Mouse (Mus musculus) brown adipose tissue, adult 24 weeks (tissue): ENCODE data around the gene Gabpb2. TPM values are rescaled to one million over a fixed set of nuclear protein-coding genes. Genes with fewer than 3 reads are reported as not detected.
A peak's percentile ranks its signal among the peaks of the same experiment; 100 is the strongest.
"Not testable (repeated sequence)": the region's sequence is repeated elsewhere in the genome, so short reads cannot be mapped to it uniquely, and the experiment has no call there.

Source experiments
- H3K27ac ChIP-seq: fragments of 200-500 bp; replicated peaks from 2 replicates; pipeline ENCODE4 v1.5.1; 2012; ENCODE audit warnings: low read depth, mild to moderate bottlenecking, low read length
- H3K4me1 ChIP-seq: fragments of 200-500 bp; 2 replicates; pipeline ENCODE4 v1.6.1; 2012; ENCODE audit warnings: low read length, mixed read lengths; ENCODE audit not compliant: control insufficient read depth, insufficient read depth, insufficient read length
- H3K4me3 ChIP-seq: fragments of 200-500 bp; 2 replicates; pipeline ENCODE4 v1.5.1; 2012; ENCODE audit warnings: low read depth, mild to moderate bottlenecking, low read length, moderate library complexity; ENCODE audit not compliant: insufficient read depth
- polyA plus RNA-seq: library from polyadenylated mRNA; stranded (reverse); fragments of >200 nt; gene quantifications from 2 replicates; pipeline ENCODE4 v1.2.4, GENCODE M21; 2012; ENCODE audit not compliant: missing spikeins, insufficient read depth, insufficient read length

Gabpb2 gene
- polyA plus RNA-seq, 1 experiment, result 12.2 TPM

DNA sequence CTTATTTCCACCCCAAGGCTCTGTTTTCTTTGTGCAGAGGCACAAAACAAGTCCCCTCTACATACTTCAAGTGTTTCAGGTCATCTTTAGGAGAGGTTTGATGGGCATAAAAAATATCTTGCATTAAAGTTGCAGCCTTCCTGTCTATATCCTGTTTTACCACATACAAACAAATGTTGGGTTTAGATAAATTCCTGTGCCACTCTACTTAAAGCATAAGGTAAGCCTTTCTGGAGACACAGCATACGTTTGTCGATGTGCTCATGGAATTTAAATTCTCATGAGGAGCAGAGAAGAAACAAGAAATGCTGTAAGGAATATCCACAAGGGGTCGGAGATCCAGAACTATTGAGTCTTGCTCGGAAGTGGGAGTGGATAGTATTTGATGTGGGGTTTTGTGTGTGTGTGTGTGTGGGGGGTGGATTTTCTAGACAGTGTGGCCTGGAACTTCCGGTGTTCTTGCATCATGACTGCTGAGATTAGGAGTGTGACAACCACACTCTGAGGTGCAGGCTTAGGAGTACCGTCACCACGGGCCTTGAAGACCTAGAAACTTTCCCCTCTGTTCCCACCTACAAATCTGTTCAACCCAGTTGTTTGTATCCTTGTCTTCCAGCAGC lies 82.2 kb downstream of the Gabpb2 start:
- peak overlapping the region; percentile 17; the same call in 1 of the 2 replicates for H3K4me3 ChIP-seq
- peaks cover 4% of the 10 kb centered on the region for H3K4me1 ChIP-seq
- H3K27ac ChIP-seq, result no peak overlapping the region

GRCm38 (mm10) chr3:95135023-95135422 lies 82.7 kb downstream of the Gabpb2 start:
- Histone ChIP-seq H3K27ac (no peak overlapping the region), H3K4me1 (peaks cover 4% of the 10 kb centered on the region), H3K4me3 (peak overlapping the region; percentile 49)

- not testable (repeated sequence) for H3K27ac ChIP-seq, H3K4me3 ChIP-seq, H3K4me1 ChIP-seq
These were observed 83.6 kb downstream of the Gabpb2 start for GRCm38 (mm10) chr3:95134133-95134532.

GRCm38 (mm10) chr3:95133680-95134101 lies 84.0 kb downstream of the Gabpb2 start, which contains the start of the genes Scnm1 and Lysmd1:
TSS of gene Scnm1 (minus strand) at chr3:95134011.
TSS of gene Lysmd1 (plus strand) at chr3:95134088.
- H3K4me3 ChIP-seq, result peak within 1 kb of the TSS; percentile 70
- peak within 1 kb of the TSS; percentile 78 for H3K27ac ChIP-seq
- H3K4me1 ChIP-seq, result peaks cover 4% of the 10 kb centered on the region

GRCm38 (mm10) chr3:95133176-95133575 lies 84.5 kb downstream of the Gabpb2 start:
- Histone ChIP-seq H3K4me3 (peak overlapping the region; percentile 70), H3K27ac (peak overlapping the region; percentile 78; the same call in 1 of the 2 replicates), H3K4me1 (peaks cover 4% of the 10 kb centered on the region)

DNA sequence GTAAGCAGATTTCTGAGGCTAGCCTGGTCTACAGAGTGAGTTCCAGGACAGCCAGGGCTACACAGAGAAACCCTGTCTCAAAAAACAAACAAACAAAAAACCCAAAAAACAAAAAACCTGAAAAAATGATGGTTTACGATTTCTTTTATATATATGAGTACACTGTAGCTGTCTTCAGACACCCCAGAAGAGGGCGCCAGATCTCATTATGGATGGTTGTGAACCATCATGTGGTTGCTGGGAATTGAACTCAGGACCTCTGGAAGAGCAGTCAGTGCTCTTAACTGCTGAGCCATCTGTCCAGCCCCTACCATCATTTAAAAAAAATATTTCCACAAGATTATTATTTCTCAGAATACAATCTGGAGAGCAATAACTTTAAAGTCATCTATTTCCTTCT lies 85.3 kb downstream of the Gabpb2 start:
- H3K27ac ChIP-seq, H3K4me1 ChIP-seq: not testable (repeated sequence)
- H3K4me3 ChIP-seq, result peak overlapping the region; percentile 70; the same call in 1 of the 2 replicates

Other genes starting within 250 kb of the Gabpb2 start
- gene Pi4kb, start 243.2 kb downstream of the Gabpb2 start, polyA plus RNA-seq, result 16.6 and 17.7 TPM in 2 replicates
- gene Zfp687, start 202.5 kb downstream of the Gabpb2 start, polyA plus RNA-seq, result 5.7 and 6.1 TPM in 2 replicates
- 168 and 202 TPM in 2 replicates for gene Psmd4, start 175.3 kb downstream of the Gabpb2 start, polyA plus RNA-seq
- 12.7 and 14.5 TPM in 2 replicates for gene Pip5k1a, start 111.0 kb downstream of the Gabpb2 start, polyA plus RNA-seq
- gene Vps72, start 106.9 kb downstream of the Gabpb2 start, polyA plus RNA-seq, result 18.8 and 26.2 TPM in 2 replicates
- 7.3 and 12.4 TPM in 2 replicates for gene Tmod4, start 93.4 kb downstream of the Gabpb2 start, polyA plus RNA-seq
- 34.7 and 62.1 TPM in 2 replicates for gene Scnm1, start 83.9 kb downstream of the Gabpb2 start, polyA plus RNA-seq
- gene Lysmd1, start 83.8 kb downstream of the Gabpb2 start, polyA plus RNA-seq, result 7.3 and 7.6 TPM in 2 replicates
- 2.7 and 2.8 TPM in 2 replicates for gene Tnfaip8l2, start 75.6 kb downstream of the Gabpb2 start, polyA plus RNA-seq
- 1.5 and 2.6 TPM in 2 replicates for gene Sema6c, start 57.5 kb downstream of the Gabpb2 start, polyA plus RNA-seq
- 23.3 and 29.2 TPM in 2 replicates for gene Cdc42se1, start 10.8 kb upstream of the Gabpb2 start, polyA plus RNA-seq
- 3.5 and 7.0 TPM in 2 replicates for gene Mllt11, start 14.3 kb upstream of the Gabpb2 start, polyA plus RNA-seq
- not detected in 2 replicates for gene Gm128, start 23.7 kb upstream of the Gabpb2 start, polyA plus RNA-seq
- not detected in 2 replicates for gene Bnipl, start 33.3 kb upstream of the Gabpb2 start, polyA plus RNA-seq
- 22.1 and 23.5 TPM in 2 replicates for gene Mindy1, start 63.4 kb upstream of the Gabpb2 start, polyA plus RNA-seq
- gene Prune1, start 64.2 kb upstream of the Gabpb2 start, polyA plus RNA-seq, result 11.9 and 16.3 TPM in 2 replicates
- gene Anxa9, start 89.3 kb upstream of the Gabpb2 start, polyA plus RNA-seq, result 0.63 and 1.5 TPM in 2 replicates
- 178 and 185 TPM in 2 replicates for gene Cers2, start 96.9 kb upstream of the Gabpb2 start, polyA plus RNA-seq
- gene Setdb1, start 139.3 kb upstream of the Gabpb2 start, polyA plus RNA-seq, result 6.7 and 7.5 TPM in 2 replicates
- gene 4930558C23Rik, start 184.9 kb upstream of the Gabpb2 start, polyA plus RNA-seq, result not detected in 2 replicates
- gene Arnt, start 216.5 kb upstream of the Gabpb2 start, polyA plus RNA-seq, result 17.2 and 18.4 TPM in 2 replicates